Mouse (Mus musculus) T-helper 1 cell (primary cell): ENCODE measurements around the gene Tspyl2.
"Not testable (repeated sequence)": the region's sequence is repeated elsewhere in the genome, so short reads cannot be mapped to it uniquely, and the experiment has no call there.

Experiments
- in situ Hi-C: fragments of 300-600 bp; cut with MboI, MseI; formaldehyde crosslinking; loops from one replicate; pipeline ENCODE4 v1.15.1; 2025; ENCODE audit warnings: high pct_unique_total_duplicates

Gene Tspyl2

DNA sequence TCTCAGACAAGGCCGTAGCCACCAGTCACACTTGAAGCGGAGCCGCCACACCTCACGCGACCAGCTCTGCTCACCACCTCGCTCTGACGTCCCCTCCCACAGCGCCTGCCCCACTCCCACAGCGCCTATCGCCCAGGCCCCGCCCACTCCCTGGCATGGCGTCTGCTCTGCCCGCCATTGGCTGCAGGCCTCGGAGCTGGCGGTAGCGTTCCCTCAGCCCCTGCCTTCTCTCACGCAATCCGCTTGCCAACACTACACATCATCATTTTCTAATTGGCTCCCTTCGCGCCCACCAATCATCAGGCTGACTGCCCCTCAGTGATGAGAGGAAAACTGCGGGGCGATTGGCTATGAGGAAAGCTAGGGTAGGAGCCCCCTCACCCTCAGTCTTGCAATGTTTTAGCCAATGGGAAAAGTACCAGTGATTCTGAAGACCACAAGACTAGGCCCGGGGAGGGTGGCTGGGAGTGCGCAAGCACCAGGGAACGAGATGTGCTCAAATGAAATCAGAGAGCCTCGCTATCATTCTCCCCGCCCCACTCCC lies at the start of gene Tspyl2:
TSS of gene Tspyl2 (minus strand) at position 68 of the 544 bp plus-strand sequence.
- in situ Hi-C loops = no loop called here

DNA sequence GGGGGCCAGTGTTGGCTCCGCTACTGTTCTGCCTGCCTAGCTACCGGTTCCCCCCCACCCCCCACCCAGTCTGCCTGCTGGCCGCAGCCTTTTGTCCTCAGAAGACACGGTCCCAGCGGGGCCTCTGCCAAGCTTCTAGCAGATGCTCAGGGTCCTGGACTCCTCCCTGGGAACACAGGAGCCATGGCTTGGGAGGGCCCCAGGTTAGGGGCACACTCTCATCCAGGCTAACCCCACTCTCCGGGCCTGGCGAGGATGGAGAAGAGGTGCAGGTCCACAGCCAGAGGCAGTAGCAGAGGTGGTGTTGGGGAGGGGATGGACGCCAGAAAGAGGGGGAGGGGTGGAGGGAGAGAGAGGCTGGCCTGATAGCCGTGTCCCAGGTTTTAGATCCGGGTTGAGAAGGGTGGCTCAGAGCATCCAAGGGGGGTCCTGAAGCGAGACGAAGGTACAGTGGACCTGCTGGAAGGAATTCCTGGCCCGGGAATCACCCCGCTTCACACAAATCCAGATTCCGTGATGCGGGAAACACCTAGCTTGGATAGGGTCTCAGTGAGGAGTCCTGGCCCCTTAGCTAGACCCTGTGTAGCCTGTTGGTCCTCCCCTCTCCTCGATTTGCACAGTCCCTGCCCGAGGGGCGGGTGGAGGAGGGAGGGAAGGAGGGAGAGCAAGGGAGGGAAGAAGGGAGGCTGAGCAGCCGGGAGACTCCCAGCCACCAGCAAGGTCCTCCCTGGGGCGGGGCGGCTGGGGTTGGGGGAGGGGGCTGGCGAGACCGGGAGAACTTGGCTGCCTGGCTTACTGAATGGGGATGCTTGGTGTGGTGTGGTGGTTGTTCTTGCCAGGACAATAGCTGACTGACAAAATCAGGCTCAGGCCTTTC lies 26.4 kb upstream of the Tspyl2 start, which contains the start of gene Gpr173:
TSS of gene Gpr173 (minus strand) at position 308 of the 877 bp plus-strand sequence.
- in situ Hi-C loops = no loop called here

DNA sequence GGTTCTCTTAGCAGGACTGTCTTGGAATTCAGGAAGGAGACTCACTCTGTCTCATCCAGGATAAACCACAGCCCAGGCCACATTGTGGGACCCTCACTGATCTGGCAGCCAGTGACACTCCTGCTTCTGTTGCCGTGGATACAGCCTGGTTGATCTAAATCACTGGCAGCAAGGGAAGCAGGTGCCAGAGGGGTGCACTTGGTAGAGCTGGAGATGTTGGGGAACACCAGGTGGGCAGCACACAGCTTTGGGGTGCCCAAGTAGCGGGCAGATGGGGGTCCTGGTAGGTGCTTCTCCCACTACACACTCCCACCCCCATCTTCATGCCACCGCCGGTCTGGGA lies 25.8 kb upstream of the Tspyl2 start:
- in situ Hi-C loops = no loop called here

GRCm38 (mm10) chrX:152366418-152366817 lies 24.2 kb upstream of the Tspyl2 start:
- in situ Hi-C loops = no loop called here

GRCm38 (mm10) chrX:152352553-152353153 lies 10.4 kb upstream of the Tspyl2 start:
- in situ Hi-C loops = no loop called here

GRCm38 (mm10) chrX:152347041-152347440 lies 4.8 kb upstream of the Tspyl2 start:
- in situ Hi-C loops = no loop called here

DNA sequence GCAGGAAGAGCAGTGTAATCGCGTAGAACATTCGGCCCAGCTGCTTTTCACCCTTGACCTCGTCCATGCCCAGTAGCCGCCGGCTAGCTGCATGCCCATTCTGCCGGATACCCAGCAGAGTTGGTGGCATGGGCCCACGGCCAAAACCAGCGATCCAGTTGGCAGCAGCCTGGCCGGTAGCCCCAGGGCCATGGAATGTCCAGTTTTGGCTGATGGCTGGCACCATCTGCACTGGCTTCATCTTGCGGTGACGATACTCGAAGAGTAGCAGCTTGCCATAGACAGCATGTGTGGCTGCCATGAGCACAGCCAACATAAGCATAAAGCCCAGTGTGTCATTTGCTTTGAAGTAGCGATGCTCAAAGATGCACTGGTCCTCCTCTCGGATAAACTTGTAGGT lies 4.4 kb upstream of the Tspyl2 start:
- in situ Hi-C loops = no loop called here

- in situ Hi-C loops = no loop called here
Measured at GRCm38 (mm10) chrX:152342903-152343302, 678 bp upstream of the Tspyl2 start.

DNA sequence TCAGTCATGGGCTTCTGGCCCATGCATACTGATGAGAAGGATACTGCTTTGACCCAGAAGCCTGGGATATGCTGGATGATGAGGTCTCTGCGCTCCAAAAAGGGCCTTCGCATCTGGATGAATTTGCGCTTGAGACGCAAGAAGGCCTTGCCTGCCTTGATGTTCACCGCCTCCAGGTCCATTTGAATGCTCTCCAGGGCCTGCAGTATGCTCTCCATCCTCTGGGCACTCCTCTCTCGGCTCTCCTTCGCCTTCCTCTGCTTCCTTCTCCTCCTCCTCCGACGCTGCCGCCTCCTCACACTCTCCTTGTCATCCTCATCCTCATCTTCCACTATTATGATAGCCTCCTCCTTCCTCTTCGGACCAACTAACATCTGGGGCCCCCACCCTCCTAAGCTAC lies 729 bp downstream of the Tspyl2 start:
- in situ Hi-C loops = no loop called here

DNA sequence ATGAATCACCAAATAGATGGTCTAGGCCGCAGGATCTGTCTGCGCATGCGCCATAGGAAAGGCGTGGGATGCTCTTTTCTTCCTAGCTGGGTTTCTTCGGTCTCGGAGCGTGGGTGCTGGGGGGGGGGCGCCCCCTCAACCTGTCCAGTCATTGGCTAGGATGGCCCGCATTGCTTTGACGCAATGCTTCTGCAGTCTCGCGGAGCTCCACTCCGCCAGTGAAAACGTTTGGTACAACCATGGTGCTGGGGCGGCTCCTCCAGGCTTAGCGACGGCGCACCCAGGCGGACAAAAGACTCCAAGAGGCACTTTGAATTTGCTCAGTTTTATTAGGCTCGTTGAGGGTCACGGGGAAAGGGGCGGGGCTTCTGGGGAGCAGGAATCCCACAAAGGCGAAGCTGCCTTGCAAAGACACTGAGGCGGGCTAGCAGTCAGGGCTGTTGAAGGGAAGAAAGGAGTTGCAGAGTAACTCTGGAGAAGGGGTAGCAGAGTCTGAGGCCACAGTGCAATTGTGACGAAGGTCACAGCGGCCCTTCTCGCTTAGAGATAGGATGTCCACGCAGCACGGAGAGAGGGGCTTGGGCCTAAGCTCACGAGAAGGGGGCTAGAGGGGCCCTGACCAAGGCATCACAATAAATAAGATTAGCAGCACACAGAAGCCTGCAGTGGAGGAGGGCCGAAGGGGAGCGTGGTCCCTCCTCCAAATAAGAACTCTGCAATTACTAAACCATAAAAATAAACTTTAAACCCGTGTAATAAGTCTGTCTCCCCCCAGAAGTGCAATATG lies 5.5 kb downstream of the Tspyl2 start:
- in situ Hi-C loops = loop anchor here (5.0 kb wide), 1 partner anchor 94 kb away; no protein-coding TSS in a partner anchor

- in situ Hi-C loops = loop anchor here (5.0 kb wide), 1 partner anchor 94 kb away; no protein-coding TSS in a partner anchor
Measured at GRCm38 (mm10) chrX:152336123-152336522, 6.1 kb downstream of the Tspyl2 start.

GRCm38 (mm10) chrX:152329400-152329799 lies 12.8 kb downstream of the Tspyl2 start:
- in situ Hi-C loops = not testable (repeated sequence)

DNA sequence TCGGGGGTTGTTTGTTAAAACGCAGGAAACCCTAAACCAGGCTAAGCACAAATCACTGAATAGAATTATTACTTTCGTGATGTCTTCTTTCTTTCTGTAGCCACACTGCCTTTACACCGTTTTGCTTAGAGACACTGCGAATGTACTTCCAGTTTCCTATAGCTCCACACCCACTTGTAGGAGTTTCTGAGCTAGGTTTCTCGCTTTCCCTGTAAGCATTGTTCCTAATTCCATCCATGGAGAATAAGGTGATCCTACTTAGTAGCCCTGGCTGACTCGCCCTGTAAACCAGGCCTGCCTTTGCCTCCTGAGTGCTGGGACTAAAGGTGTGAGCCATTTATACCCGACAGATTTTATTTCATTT lies 14.6 kb downstream of the Tspyl2 start:
- in situ Hi-C loops = no loop called here

DNA sequence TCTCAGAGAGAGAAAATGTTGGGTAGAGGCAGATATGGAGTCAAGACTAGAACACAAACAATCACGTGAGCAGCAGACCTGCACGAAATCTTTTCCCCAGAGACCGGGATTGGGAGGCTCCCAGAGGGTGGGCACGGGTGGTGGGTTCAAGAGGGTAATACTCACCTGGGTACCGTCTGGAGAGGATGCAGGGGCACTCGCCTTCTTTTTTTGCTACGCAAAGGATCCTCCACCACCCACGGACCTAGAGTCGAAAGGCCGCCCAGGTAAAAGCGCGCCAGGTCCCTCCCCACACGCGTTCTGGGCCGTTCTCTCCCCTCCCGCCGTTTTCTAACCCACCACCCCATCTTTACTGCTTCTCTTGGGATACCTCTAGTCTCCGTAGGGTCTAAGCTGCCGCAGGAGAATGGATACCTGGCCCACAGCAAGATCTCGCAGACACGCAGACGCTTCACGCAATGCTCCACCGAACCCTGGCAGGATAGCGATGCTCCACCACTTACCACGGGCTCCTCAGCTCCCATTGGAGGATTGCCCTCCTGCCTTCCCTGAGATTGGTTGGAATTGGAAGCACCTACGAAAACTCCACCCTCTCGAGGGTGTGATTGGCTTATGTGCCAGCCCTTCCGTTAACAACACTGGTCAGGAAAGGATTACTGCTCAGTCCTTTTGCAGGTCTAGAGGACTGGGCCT lies 15.1 kb downstream of the Tspyl2 start, which contains the start of gene Kantr:
TSS of gene Kantr (minus strand) at position 500 of the 693 bp plus-strand sequence.
- in situ Hi-C loops = no loop called here

- in situ Hi-C loops = no loop called here
Measured at GRCm38 (mm10) chrX:152323584-152323983, 18.6 kb downstream of the Tspyl2 start.

GRCm38 (mm10) chrX:152322776-152323175 lies 19.4 kb downstream of the Tspyl2 start:
- in situ Hi-C loops = no loop called here

- in situ Hi-C loops = no loop called here
Measured at GRCm38 (mm10) chrX:152320535-152320934, 21.7 kb downstream of the Tspyl2 start.

GRCm38 (mm10) chrX:152307942-152308341 lies 34.3 kb downstream of the Tspyl2 start:
- in situ Hi-C loops = no loop called here

DNA sequence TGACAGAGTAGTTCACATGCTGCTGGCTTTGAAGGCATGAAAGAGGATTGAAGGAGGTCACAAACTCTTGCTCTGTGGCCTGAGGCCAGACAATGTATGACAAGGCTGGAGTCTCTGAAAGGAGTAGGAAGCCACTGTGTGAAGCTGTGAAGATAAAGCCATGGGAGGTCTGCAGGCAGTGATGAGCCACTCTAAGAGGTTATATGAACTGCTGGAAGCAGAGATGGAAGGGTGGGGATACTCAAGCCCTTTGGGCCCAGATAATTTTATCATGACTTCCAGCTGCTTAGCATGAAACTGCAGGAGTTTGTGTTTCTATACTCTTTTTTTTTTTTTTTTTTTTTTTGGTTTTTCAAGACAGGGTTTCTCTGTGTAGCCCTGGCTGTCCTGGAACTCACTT lies 34.9 kb downstream of the Tspyl2 start:
- in situ Hi-C loops = no loop called here

GRCm38 (mm10) chrX:152306224-152306623 lies 36.0 kb downstream of the Tspyl2 start:
- in situ Hi-C loops = no loop called here

DNA sequence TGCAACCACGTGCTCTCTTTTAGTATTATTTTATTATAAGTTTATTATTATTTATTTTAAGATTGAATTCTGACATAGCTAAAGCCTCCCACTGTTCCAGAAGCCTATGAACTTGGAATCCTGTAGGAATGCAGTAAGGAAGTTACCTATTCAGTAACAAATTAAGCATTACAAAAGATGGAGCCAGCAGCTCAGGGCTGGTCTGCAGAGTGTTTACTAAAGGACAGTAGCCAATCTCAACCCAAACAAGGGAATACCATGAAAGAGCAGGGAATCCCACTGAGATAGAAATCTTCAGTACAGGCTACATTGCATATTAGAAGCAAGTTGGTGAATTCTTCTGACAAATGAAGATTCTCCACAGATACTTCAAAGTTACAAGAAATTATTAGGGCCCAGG lies 55.2 kb downstream of the Tspyl2 start:
- in situ Hi-C loops = not testable (repeated sequence)
